Mouse (Mus musculus) CH12.LX (cell line): ENCODE data around the gene Sox10. TPM values are rescaled to one million over a fixed set of nuclear protein-coding genes. Genes with fewer than 3 reads are reported as not detected.

Experiments used
- DNase-seq: peaks from one replicate; pipeline ENCODE4 v3.0.0-alpha.2; 2013; ENCODE audit errors: extremely low read depth
- H3K27ac ChIP-seq: 2 replicates; pipeline ENCODE4 v1.5.1; 2012; ENCODE audit warnings: low read depth, mild to moderate bottlenecking, control low read depth, moderate library complexity; ENCODE audit not compliant: insufficient read depth
- H3K27me3 ChIP-seq: replicated peaks from 2 replicates; pipeline ENCODE3; 2012; ENCODE audit warnings: inconsistent platforms
- H3K36me3 ChIP-seq, 2 experiments: replicated peaks in 1 of 2; 2 replicates each; pipeline versions ENCODE3 to v1.6.1; 2012; ENCODE audit warnings: inconsistent platforms in 1 of 2, low read length in 1 of 2, mild to moderate bottlenecking in 1 of 2, mixed read lengths in 1 of 2, moderate library complexity in 1 of 2; ENCODE audit not compliant: control insufficient read depth in 1 of 2, insufficient read depth in 1 of 2
- H3K4me1 ChIP-seq, 2 experiments: 2 replicates each; pipeline ENCODE4 v1.6.1; 2012; ENCODE audit warnings: inconsistent platforms in 1 of 2, moderate library complexity in 1 of 2; ENCODE audit not compliant: insufficient read depth in 2 of 2, control insufficient read depth in 1 of 2
- H3K4me2 ChIP-seq: 2 replicates; pipeline ENCODE4 v1.6.1; 2012; ENCODE audit warnings: low read depth, mild to moderate bottlenecking, control low read depth; ENCODE audit not compliant: poor library complexity, insufficient read depth, severe bottlenecking
- H3K4me3 ChIP-seq, 3 experiments: fragments of 150-350 bp in 1 of 3; sonication (generic) in 1 of 3; replicated peaks in 1 of 3; 2 replicates each; pipeline versions ENCODE3 to v1.5.1; 2011 to 2012; ENCODE audit warnings: low read depth in 2 of 3, low read length in 2 of 3, mild to moderate bottlenecking in 2 of 3, moderate library complexity in 2 of 3, control low read depth in 1 of 3, improper control_type of control experiment in 1 of 3, inconsistent platforms in 1 of 3, mixed read lengths in 1 of 3; ENCODE audit not compliant: poor library complexity in 1 of 3
- H3K79me2 ChIP-seq: replicated peaks from 2 replicates; pipeline ENCODE4 v1.6.1; 2012; ENCODE audit warnings: mild to moderate bottlenecking, moderate library complexity; ENCODE audit not compliant: control insufficient read depth, poor library complexity, insufficient read depth, severe bottlenecking; ENCODE audit errors: extremely low read depth
- H3K9ac ChIP-seq: 2 replicates; pipeline ENCODE4 v1.6.1; 2012; ENCODE audit warnings: low read depth, mild to moderate bottlenecking, control low read depth, moderate library complexity; ENCODE audit not compliant: insufficient read depth
- H3K9me3 ChIP-seq: replicated peaks from 2 replicates; pipeline ENCODE3; 2012; ENCODE audit warnings: low read length, inconsistent platforms, mixed read lengths
- BHLHE40 ChIP-seq: IDR thresholded peaks from 2 replicates; pipeline ENCODE4 v1.6.1; 2011; ENCODE audit warnings: mild to moderate bottlenecking, low read depth, low read length, improper control_type of control experiment
- CHD1 ChIP-seq: IDR thresholded peaks from 2 replicates; pipeline ENCODE4 v1.6.1; 2012; ENCODE audit warnings: low read depth, low read length, improper control_type of control experiment, inconsistent platforms
- CHD2 ChIP-seq: IDR thresholded peaks from 2 replicates; pipeline ENCODE4 v1.6.1; 2011; ENCODE audit warnings: low read length, improper control_type of control experiment
- ETS1 ChIP-seq: conservative IDR thresholded peaks from 2 replicates; pipeline ENCODE4 v1.6.1; 2012; ENCODE audit warnings: low read depth, mild to moderate bottlenecking, inconsistent platforms, low read length, improper control_type of control experiment, moderate library complexity
- GABPA ChIP-seq: IDR thresholded peaks from 2 replicates; pipeline ENCODE4 v1.6.1; 2012; ENCODE audit warnings: low read depth, low read length, improper control_type of control experiment, inconsistent platforms; ENCODE audit not compliant: insufficient replicate concordance
- JUN ChIP-seq: IDR thresholded peaks from 2 replicates; pipeline ENCODE4 v1.6.1; 2011; ENCODE audit warnings: low read depth, mild to moderate bottlenecking, low read length, improper control_type of control experiment, moderate library complexity; ENCODE audit not compliant: insufficient read depth
- JUND ChIP-seq: conservative IDR thresholded peaks from 2 replicates; pipeline ENCODE4 v1.6.1; 2011; ENCODE audit warnings: low read depth, low read length, improper control_type of control experiment
- MAFK ChIP-seq: IDR thresholded peaks from 2 replicates; pipeline ENCODE4 v1.6.1; 2011; ENCODE audit warnings: low read length, improper control_type of control experiment; ENCODE audit not compliant: insufficient replicate concordance
- MEF2A ChIP-seq: IDR thresholded peaks from 2 replicates; pipeline ENCODE4 v1.6.1; 2014; ENCODE audit warnings: low read depth, mild to moderate bottlenecking, inconsistent platforms, low read length, improper control_type of control experiment, borderline replicate concordance
- MYC ChIP-seq: IDR thresholded peaks from 2 replicates; pipeline ENCODE4 v1.6.1; 2011; ENCODE audit warnings: low read depth, mild to moderate bottlenecking, improper control_type of control experiment, low read length
- NELFE ChIP-seq: IDR thresholded peaks from 2 replicates; pipeline ENCODE4 v1.6.1; 2011; ENCODE audit warnings: low read depth, low read length, improper control_type of control experiment
- PAX5 ChIP-seq: IDR thresholded peaks from 2 replicates; pipeline ENCODE4 v1.6.1; 2012; ENCODE audit warnings: low read length, inconsistent platforms, mixed read lengths
- POLR2A ChIP-seq: IDR thresholded peaks from 2 replicates; pipeline ENCODE4 v1.6.1; 2011; ENCODE audit warnings: low read depth, mild to moderate bottlenecking, improper control_type of control experiment, low read length
- POLR2AphosphoS2 ChIP-seq: IDR thresholded peaks from 2 replicates; pipeline ENCODE4 v1.6.1; 2011; ENCODE audit warnings: low read depth, low read length, improper control_type of control experiment
- SIN3A ChIP-seq: IDR thresholded peaks from 2 replicates; pipeline ENCODE4 v1.6.1; 2012; ENCODE audit warnings: low read length, improper control_type of control experiment, inconsistent platforms
- TBP ChIP-seq: conservative IDR thresholded peaks from 2 replicates; pipeline ENCODE4 v1.6.1; 2011; ENCODE audit warnings: low read depth, low read length, improper control_type of control experiment
- TCF12 ChIP-seq: IDR thresholded peaks from 2 replicates; pipeline ENCODE4 v1.6.1; 2014; ENCODE audit warnings: low read depth, mild to moderate bottlenecking, inconsistent platforms, low read length, improper control_type of control experiment
- ZC3H11A ChIP-seq: IDR thresholded peaks from 2 replicates; pipeline ENCODE4 v1.6.1; 2012; ENCODE audit warnings: low read depth, mild to moderate bottlenecking, inconsistent platforms, low read length, improper control_type of control experiment
- dilution Hi-C: fragments of 300-500 bp; cut with MboI; formaldehyde crosslinking; loops from 2 replicates; pipeline ENCODE4 v1.14.3; 2020; ENCODE audit warnings: low sequenced_read_pairs; ENCODE audit not compliant: extremely low pct_unique_long_range_greater_than_20kb, extremely low pct_ligation_motif_present
- in situ Hi-C: fragments of 300-500 bp; cut with MboI; formaldehyde crosslinking; loops from 3 replicates; pipeline ENCODE4 v1.14.3; 2019; ENCODE audit warnings: low sequenced_read_pairs, low pct_ligation_motif_present, low pct_unique_long_range_greater_than_20kb, mixed read lengths
- polyA plus RNA-seq: library from polyadenylated mRNA; unstranded; fragments of >175 nt; gene quantifications from 2 replicates; pipeline ENCODE4 v1.2.1, GENCODE M21; 2012; ENCODE audit warnings: low read depth; ENCODE audit not compliant: insufficient read length
- total RNA-seq, 2 experiments: library from RNA; depleted of rRNA; stranded (reverse); fragments of 300-350 nt in 1 of 2; fragments of >200 nt in 1 of 2; gene quantifications; 2 replicates each; pipeline ENCODE4 v1.2.3; 2012 to 2014

Sox10 gene
- total RNA-seq (2012; rRNA removed): 0.04 and 0.08 TPM in 2 replicates
- not detected in 2 replicates for total RNA-seq (2014; rRNA removed)
- not detected in 2 replicates for polyA plus RNA-seq

GRCm38 (mm10) chr15:79165140-79165539 lies at the start of gene Sox10:
Gene Sox10 (minus strand): TSS chr15:79165240.
- in situ Hi-C loops (no loop called here), dilution Hi-C loops (no loop called here)
- Histone ChIP-seq H3K4me2 (no peak within 1 kb of the TSS), H3K9me3 (no peaks in the 10 kb centered on the region), H3K27me3 (peaks cover 88% of the 10 kb centered on the region), H3K4me3 (no peak within 1 kb of the TSS), H3K79me2 (no peaks in the 10 kb centered on the region), H3K9ac (no peak within 1 kb of the TSS), H3K4me1 (no peaks in the 10 kb centered on the region), H3K27ac (no peak within 1 kb of the TSS), H3K36me3 (no peaks in the 10 kb centered on the region)
- no peak for DNase-seq
- TF ChIP-seq BHLHE40 (no peak), JUND (no peak), SIN3A (no peak)

- TF ChIP-seq POLR2AphosphoS2: no peak
- no peak for TF ChIP-seq MEF2A
- TF ChIP-seq POLR2A: no peak
- no peak for TF ChIP-seq CHD1
- TF ChIP-seq JUN: no peak
- TF ChIP-seq MAFK: no peak
- TF ChIP-seq NELFE: no peak
- no peak for TF ChIP-seq ZC3H11A
- TF ChIP-seq GABPA: no peak
- TF ChIP-seq CHD2: no peak
- no peak for TF ChIP-seq TBP
- no peak for TF ChIP-seq TCF12
- TF ChIP-seq PAX5: no peak
- TF ChIP-seq ETS1: no peak
- TF ChIP-seq MYC: no peak
- Histone ChIP-seq H3K4me3 (no peak overlapping the region), H3K4me2 (no peak overlapping the region), H3K9me3 (no peaks in the 10 kb centered on the region), H3K36me3 (peaks cover 39 to 77% of the 10 kb centered on the region in 2 experiments), H3K9ac (no peak overlapping the region), H3K79me2 (peaks cover 9% of the 10 kb centered on the region), H3K27me3 (no peaks in the 10 kb centered on the region), H3K4me1 (peaks cover 5 to 43% of the 10 kb centered on the region in 2 experiments; a peak in 3 of 4 replicates), H3K27ac (no peak overlapping the region)
- DNase-seq: no peak
- in situ Hi-C loops: loop anchor here (5.0 kb wide), 1 partner anchor 36 kb away; no protein-coding TSS in a partner anchor
- dilution Hi-C loops: no loop called here
Measured at GRCm38 (mm10) chr15:79213591-79213990, 48.6 kb upstream of the Sox10 start.
